Mouse (Mus musculus) gastrocnemius, postnatal 25 days (tissue): ENCODE measurements around the gene Tctex1d1. TPM values are rescaled to one million over a fixed set of nuclear protein-coding genes. Genes with fewer than 3 reads are reported as not detected.

Experiments
- DNase-seq: peaks from one replicate; pipeline ENCODE4 v3.0.0; 2022
- total RNA-seq, 2 experiments: library from RNA; stranded (reverse); gene quantifications; 1 replicate in 1 of 2; 2 replicates in 1 of 2; pipeline ENCODE4 v1.2.3; 2021

Gene Tctex1d1
- total RNA-seq, 2 experiments from 2014 or later = not detected

GRCm38 (mm10) chr4:102988526-102988925, 10.1 kb downstream of the Tctex1d1 start:
- no peak for DNase-seq

GRCm38 (mm10) chr4:102989391-102989790, 11.0 kb downstream of the Tctex1d1 start:
- no peak for DNase-seq

- DNase-seq = no peak
Observed at GRCm38 (mm10) chr4:102990016-102990415, 11.6 kb downstream of the Tctex1d1 start.

- DNase-seq = no peak
Observed at GRCm38 (mm10) chr4:102990595-102991340, 12.4 kb downstream of the Tctex1d1 start.

GRCm38 (mm10) chr4:102991685-102992084, 13.3 kb downstream of the Tctex1d1 start:
- no peak for DNase-seq

GRCm38 (mm10) chr4:103004681-103005080, 26.3 kb downstream of the Tctex1d1 start:
- no peak for DNase-seq

- DNase-seq = no peak
Observed at GRCm38 (mm10) chr4:103005190-103005945, 27.0 kb downstream of the Tctex1d1 start.

GRCm38 (mm10) chr4:103006266-103006665, 27.9 kb downstream of the Tctex1d1 start:
- no peak for DNase-seq

GRCm38 (mm10) chr4:103006943-103007418, 28.6 kb downstream of the Tctex1d1 start:
- no peak for DNase-seq

- DNase-seq = no peak
Observed at GRCm38 (mm10) chr4:103010734-103011133, 32.3 kb downstream of the Tctex1d1 start.

- DNase-seq = no peak
Observed at GRCm38 (mm10) chr4:103011823-103012222, 33.4 kb downstream of the Tctex1d1 start.

- DNase-seq = no peak
Observed at GRCm38 (mm10) chr4:103013490-103013889, 35.1 kb downstream of the Tctex1d1 start.

- DNase-seq = no peak
Observed at GRCm38 (mm10) chr4:103026621-103027020, 48.2 kb downstream of the Tctex1d1 start, which contains the start of gene Insl5. Gene Insl5, minus strand, starts transcription at chr4:103026842.

GRCm38 (mm10) chr4:103027745-103028144, 49.3 kb downstream of the Tctex1d1 start:
- DNase-seq = no peak

- no peak for DNase-seq
Observed at GRCm38 (mm10) chr4:103028177-103029088, 50.0 kb downstream of the Tctex1d1 start.

- no peak for DNase-seq
Observed at GRCm38 (mm10) chr4:103039103-103039837, 60.9 kb downstream of the Tctex1d1 start.

GRCm38 (mm10) chr4:103039838-103040191, 61.4 kb downstream of the Tctex1d1 start:
- no peak for DNase-seq

GRCm38 (mm10) chr4:103042997-103043396, 64.6 kb downstream of the Tctex1d1 start:
- no peak for DNase-seq

GRCm38 (mm10) chr4:103048046-103048445, 69.6 kb downstream of the Tctex1d1 start:
- no peak for DNase-seq
